Mouse (Mus musculus): Measurements from ENCODE around the gene Txndc2.

DNA sequence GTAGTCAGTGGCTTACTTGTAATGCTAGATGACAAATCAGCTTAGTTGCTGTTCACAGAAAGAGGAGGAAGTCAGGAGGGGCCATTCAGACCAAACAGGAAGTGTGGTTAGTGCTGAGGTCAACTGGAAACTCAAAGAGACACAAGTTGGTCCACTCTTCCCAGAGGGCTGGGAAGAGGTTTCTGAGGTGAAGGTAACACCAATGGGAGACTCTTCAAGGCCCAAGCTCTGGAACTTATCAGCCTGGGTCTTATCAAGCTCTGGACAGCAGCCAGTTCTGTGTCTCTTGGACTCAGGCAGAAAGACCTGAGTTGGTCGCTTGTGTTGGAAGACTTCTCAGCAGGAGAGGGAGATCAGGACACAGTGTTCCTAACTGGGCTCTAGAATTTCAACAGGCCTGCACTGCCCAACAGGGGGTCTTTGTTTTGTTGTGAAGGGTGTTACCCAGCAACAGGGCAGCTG, 32.8 kb upstream of the Txndc2 start:
- TF ChIP-seq CTCF (IDR thresholded peaks at IDR 0.05; ENCODE audit: low read depth, low read length) (no peak), POLR2AphosphoS5 (IDR thresholded peaks at IDR 0.05; ENCODE audit: insufficient replicate concordance, low read depth, low read length) (no peak), GATA1 (IDR thresholded peaks at IDR 0.05; ENCODE audit: borderline replicate concordance, low read length) (no peak), GATA2 (IDR thresholded peaks at IDR 0.05; ENCODE audit: borderline replicate concordance, low read depth, low read length) (no peak), TAL1 (conservative IDR thresholded peaks at IDR 0.05; ENCODE audit: low read depth, low read length) (no peak)

Data from G1E (cell line).